Mouse (Mus musculus): ENCODE results near the gene Gucy2g.

DNA sequence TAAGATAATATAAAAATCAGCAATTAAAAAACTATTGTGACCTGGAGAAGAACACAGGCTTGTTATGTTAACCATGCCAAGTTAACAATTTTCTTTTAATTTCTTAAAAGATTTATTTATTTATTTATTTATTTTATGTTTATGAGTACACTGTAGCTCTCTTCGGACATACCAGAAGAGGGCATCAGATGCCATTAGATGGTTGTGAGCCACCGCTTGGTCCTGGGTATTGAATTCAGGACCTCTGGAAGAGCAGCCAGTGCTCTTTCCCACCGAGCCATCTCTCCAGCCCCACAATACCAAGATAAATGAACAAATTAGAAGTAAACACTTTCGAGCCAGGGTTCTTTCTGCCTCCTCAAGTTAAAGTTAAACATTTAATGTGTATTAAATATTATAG is 32.4 kb downstream of the Gucy2g start:
- no peak for TF ChIP-seq POLR2A (IDR thresholded peaks at IDR 0.05; ENCODE audit: low read depth, low read length)
- TF ChIP-seq SIN3A (IDR thresholded peaks at IDR 0.05; ENCODE audit: low read length), result no peak
- no peak for TF ChIP-seq MAZ (IDR thresholded peaks at IDR 0.05; ENCODE audit: low read depth, low read length)
- TF ChIP-seq CHD1 (IDR thresholded peaks at IDR 0.05; ENCODE audit: low read depth, low read length), result no peak
- TF ChIP-seq CTCF (conservative IDR thresholded peaks at IDR 0.05 in 1 of 2, IDR thresholded peaks at IDR 0.05 in 1 of 2; ENCODE audit: low read depth in 2 of 2, low read length in 2 of 2), result peak in 1 of 2 experiments; percentile 35; a peak in 2 of 4 replicates

All from CH12.LX (cell line).